Mouse (Mus musculus) erythroid progenitor cell, adult 5-6 weeks (primary cell): Measurements from ENCODE around the gene Nle1. TPM values are rescaled to one million over a fixed set of nuclear protein-coding genes. Genes with fewer than 3 reads are reported as not detected.
"Not testable (repeated sequence)": the region's sequence is repeated elsewhere in the genome, so short reads cannot be mapped to it uniquely, and the experiment has no call there.

Experiments used
- ATAC-seq: replicated peaks from 2 replicates; pipeline ENCODE4 v1.8.0; 2016; ENCODE audit warnings: moderate number of reproducible peaks, mild to moderate bottlenecking, moderate TSS enrichment, inconsistent platforms; ENCODE audit not compliant: poor library complexity, low FRiP score, severe bottlenecking
- total RNA-seq, 2 experiments: library from RNA; stranded (forward) in 1 of 2; stranded (reverse) in 1 of 2; fragments of 150-400 nt in 1 of 2; fragments of 186-747, 209-891 nt in 1 of 2; gene quantifications; 2 replicates each; pipeline versions ENCODE4 v1.2.3 to v1.2.4; 2015 to 2017; ENCODE audit warnings: low replicate concordance in 2 of 2

Gene Nle1
- total RNA-seq (2015; ENCODE audit: low replicate concordance), result 2.5 and 7.1 TPM in 2 replicates
- total RNA-seq (2017; ENCODE audit: low replicate concordance), result 1.1 and 2.6 TPM in 2 replicates

DNA sequence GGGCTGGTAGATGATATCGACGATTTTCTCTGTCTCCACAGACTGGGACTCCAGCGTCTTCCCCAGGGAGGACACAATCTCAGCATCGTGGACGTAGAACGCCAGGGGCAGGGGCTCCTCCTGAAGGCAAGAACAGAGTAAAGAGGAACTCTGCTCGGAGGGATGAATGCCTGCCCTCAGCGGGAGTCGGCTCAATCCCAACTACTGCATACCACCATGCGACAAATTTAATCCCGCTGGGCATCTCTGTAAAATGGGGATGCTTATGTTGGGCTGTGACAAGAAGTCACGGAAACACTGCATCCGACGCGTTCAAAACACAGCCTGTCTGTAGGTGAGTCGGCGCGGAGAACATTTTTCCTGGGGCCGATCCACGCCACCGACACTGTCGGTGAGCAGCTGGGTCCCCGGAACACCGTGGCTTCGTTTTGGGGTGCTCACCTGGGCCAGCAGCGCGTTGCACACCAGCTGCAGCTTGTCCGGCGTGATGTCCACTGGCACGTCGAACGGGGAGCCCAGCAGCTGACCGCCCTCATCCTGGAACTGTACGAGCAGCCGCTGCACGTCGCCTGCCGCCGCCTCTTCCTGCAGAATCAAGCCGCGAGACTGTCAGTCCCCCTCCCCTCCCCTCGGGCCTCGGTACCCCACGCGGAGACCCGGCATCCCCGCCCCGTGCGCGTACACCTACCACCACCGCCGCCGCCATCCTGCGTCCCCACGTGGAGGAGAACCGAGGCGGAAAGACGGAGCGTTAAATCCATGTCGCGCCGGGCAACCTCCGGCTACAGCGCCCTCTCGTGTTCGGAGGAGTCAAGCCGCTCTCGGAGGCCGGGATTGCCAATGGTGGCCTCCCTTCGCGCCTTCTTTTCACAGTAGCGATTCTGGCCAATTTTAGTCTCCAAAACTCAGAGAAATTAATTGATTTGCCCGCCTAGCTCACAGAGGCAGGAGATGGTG is at the start of gene Nle1:
Gene Nle1 (minus strand): TSS at position 761 of the 957 bp plus-strand sequence.
- ATAC-seq, result peak; percentile 85

DNA sequence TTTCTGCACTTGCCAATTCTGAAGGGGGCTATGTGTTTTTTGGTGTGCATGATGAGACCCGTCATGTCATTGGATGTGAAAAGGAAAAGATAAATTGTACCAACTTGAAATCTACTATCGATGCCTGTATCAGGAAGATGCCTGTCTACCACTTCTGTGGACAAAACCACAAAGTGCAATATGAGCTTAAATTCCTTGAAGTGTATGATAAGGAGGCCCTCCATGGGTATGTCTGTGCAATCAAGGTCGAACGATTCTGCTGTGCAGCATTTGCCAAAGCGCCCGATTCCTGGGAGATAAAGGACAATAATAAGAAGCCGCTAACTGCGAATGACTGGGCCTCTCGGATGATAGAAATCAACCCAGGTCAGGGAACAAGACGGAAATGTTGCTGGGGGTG is 48.7 kb upstream of the Nle1 start:
- ATAC-seq, result no peak

GRCm38 (mm10) chr11:82954631-82955030 is 46.4 kb upstream of the Nle1 start:
- ATAC-seq, result no peak

- ATAC-seq, result no peak
Measured at GRCm38 (mm10) chr11:82952612-82953542, 44.7 kb upstream of the Nle1 start.

- ATAC-seq, result no peak
Measured at GRCm38 (mm10) chr11:82951865-82952611, 43.8 kb upstream of the Nle1 start.

DNA sequence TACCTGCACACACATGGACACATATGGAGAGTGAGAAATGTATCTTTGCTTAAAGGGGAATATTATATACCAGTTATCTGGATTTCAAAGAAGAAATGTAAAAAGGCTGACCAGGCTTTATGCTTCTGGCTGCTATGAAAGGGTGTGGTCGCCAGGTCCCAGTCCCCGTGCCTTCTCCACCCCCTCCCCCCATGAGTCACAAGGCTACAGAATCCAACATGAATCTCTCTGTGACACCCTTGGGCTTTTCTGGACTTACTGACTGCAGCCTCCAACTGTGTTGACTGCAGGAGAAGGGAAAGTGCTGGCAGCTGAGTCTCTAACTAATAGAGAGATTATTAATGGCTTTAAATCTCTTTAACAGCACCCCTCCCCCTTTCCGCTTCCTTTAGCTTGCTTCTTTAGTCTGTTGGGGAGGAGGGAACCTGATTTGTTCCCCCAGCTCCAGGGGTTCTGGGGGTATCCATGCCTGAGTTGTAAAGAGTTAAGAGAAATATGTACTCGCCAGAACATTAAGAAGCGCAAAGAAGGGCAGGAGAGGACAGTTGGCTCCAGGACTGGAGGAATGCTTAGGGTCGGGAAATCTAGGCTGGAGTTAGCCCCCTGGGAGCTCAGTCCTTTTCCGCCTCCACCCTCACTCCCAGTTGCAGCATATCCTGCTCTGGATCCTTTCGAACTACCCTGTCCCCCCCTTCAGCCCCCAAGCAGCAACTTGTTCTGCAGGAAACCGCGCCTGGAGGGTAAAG is 42.7 kb upstream of the Nle1 start, which contains the start of gene Slfn5:
Gene Slfn5 (plus strand): TSS at position 614 of the 746 bp plus-strand sequence.
- ATAC-seq, result no peak

- ATAC-seq, result no peak
Measured at GRCm38 (mm10) chr11:82949036-82949435, 40.8 kb upstream of the Nle1 start.

DNA sequence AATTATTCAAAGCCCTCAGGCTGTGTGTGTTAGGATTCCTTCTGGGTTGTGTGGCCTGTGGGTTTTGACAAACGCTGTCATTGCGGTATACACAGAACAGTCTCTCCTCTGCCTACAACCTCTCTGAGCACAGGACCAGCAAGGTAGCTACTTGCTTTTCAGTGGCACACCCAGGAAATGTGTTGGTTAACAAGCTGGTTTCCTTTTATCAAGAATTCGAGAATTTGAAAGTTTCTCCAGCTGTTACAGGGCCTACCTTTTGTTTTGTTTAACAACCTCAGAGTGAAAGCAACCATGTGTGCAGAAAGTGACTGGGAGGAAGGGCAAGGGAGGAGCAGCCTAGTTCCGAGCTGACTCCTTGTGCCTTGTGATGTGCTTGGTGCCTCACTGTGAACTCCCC is 39.2 kb upstream of the Nle1 start:
- no peak for ATAC-seq

DNA sequence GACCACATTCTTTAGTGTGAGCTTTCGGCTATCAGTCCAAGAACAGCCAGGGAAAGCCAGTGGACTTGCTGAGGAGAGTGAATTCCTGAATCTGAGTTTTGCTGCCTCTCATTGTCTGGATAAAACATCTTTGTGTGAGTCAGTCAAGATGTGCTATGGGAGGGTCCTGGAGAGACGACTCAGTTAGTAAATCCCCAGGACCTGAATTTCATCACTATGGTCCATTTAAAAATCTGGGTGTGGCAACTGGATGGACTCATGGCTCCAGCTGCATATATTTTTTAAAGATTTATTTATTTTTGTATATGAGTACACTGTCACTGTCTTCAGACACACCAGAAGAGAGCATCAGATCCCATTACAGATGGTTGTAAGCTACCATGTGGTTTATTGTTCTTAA is 37.4 kb upstream of the Nle1 start:
- ATAC-seq, result no peak

- ATAC-seq, result no peak
Measured at GRCm38 (mm10) chr11:82943336-82943735, 35.1 kb upstream of the Nle1 start.

DNA sequence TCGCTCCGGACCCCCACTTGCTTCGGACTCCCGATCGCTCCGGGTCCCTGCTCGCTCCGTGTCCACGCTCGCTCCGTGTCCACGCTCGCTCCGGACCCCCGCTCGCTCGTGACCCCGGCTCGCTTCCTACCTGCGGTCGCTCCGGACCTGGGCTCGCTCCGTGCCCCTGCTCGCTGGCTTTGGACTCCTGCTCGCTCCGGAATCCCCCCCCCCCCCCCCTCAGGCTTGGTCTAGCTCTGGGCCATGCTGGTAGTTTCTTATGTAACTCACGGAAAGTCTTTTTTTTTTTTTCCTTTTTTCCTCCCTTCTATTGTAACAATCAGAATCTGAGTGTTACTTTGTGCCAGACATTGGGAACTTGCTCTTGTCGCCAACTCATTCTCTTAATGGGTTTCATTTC is 25.0 kb upstream of the Nle1 start:
- no peak for ATAC-seq

DNA sequence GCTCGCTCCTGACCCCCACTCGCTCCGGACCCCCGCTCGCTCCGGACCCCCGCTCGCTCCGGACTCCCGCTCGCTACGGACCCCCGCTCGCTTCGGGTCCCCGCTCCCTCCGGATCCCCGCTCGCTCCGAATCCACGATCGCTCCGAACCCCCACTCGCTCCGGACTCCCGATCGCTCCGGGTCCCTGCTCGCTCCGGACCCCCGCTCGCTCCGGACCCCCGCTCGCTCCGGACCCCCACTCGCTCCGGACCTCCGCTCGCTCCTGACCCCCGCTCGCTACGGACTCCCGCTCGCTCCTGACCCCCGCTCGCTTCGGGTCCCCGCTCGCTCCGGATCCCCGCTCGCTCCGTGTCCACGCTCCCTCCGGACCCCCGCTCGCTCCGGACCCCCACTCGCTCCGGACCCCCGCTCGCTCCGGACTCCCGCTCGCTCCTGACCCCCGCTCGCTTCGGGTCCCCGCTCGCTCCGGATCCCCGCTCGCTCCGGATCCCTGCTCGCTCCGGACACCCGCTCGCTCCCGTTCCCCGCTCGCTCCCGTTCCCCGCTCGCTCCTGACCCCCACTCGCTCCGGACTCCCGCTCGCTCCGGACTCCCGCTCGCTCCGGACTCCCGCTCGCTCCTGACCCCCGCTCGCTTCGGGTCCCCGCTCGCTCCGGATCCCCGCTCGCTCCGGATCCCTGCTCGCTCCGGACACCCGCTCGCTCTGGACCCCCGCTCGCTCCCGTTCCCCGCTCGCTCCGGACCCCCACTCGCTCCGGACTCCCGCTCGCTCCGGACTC is 23.6 kb upstream of the Nle1 start:
- not testable (repeated sequence) for ATAC-seq

GRCm38 (mm10) chr11:82931161-82931560 is 22.9 kb upstream of the Nle1 start:
- not testable (repeated sequence) for ATAC-seq

GRCm38 (mm10) chr11:82930391-82930955 is 22.3 kb upstream of the Nle1 start:
- not testable (repeated sequence) for ATAC-seq

GRCm38 (mm10) chr11:82929633-82929950 is 21.4 kb upstream of the Nle1 start:
- no peak for ATAC-seq

GRCm38 (mm10) chr11:82928897-82929632 is 20.9 kb upstream of the Nle1 start:
- ATAC-seq, result peak; percentile 19; the same call in 1 of the 2 replicates

GRCm38 (mm10) chr11:82923910-82924309 is 15.7 kb upstream of the Nle1 start:
- not testable (repeated sequence) for ATAC-seq
